Mouse (Mus musculus) midbrain, embryonic 16.5 days (tissue): ENCODE measurements around the gene Med23. TPM values are rescaled to one million over a fixed set of nuclear protein-coding genes. Genes with fewer than 3 reads are reported as not detected.

ENCODE experiments used
- ATAC-seq: fragments of 200-750 bp; cut with Nextera tagmentation; 2 replicates; pipeline ENCODE4 v1.8.0; 2017; ENCODE audit warnings: moderate TSS enrichment
- H3K27ac ChIP-seq: fragments of 300-500 bp; sonication (generic); 2 replicates; pipeline ENCODE4 v1.5.1; 2014; ENCODE audit warnings: mild to moderate bottlenecking, low read length, mixed read lengths
- H3K27me3 ChIP-seq: fragments of 300-500 bp; sonication (generic); 2 replicates; pipeline ENCODE4 v1.6.1; 2014; ENCODE audit warnings: low read depth, low read length, mixed read lengths; ENCODE audit not compliant: control insufficient read depth, insufficient read depth
- H3K36me3 ChIP-seq: fragments of 300-500 bp; sonication (generic); 2 replicates; pipeline ENCODE4 v1.6.1; 2014; ENCODE audit warnings: mild to moderate bottlenecking, low read length, moderate library complexity, mixed read lengths; ENCODE audit not compliant: control insufficient read depth, insufficient read depth
- H3K4me1 ChIP-seq: fragments of 300-500 bp; sonication (generic); 2 replicates; pipeline ENCODE4 v1.6.1; 2014; ENCODE audit warnings: mild to moderate bottlenecking, low read length, mixed read lengths; ENCODE audit not compliant: control insufficient read depth, insufficient read depth
- H3K4me2 ChIP-seq: fragments of 300-500 bp; sonication (generic); 2 replicates; pipeline ENCODE4 v1.6.1; 2014; ENCODE audit warnings: mild to moderate bottlenecking, low read length, mixed read lengths
- H3K4me3 ChIP-seq: fragments of 300-500 bp; sonication (generic); 2 replicates; pipeline ENCODE4 v1.5.1; 2014; ENCODE audit warnings: low read depth, mild to moderate bottlenecking, low read length, moderate library complexity, mixed read lengths
- H3K9ac ChIP-seq: fragments of 300-500 bp; sonication (generic); 2 replicates; pipeline ENCODE4 v1.6.1; 2014; ENCODE audit warnings: low read depth, low read length, mixed read lengths
- H3K9me3 ChIP-seq: fragments of 300-500 bp; sonication (generic); replicated peaks from 2 replicates; pipeline ENCODE4 v1.6.1; 2014; ENCODE audit warnings: mild to moderate bottlenecking, low read length, mixed read lengths; ENCODE audit not compliant: control insufficient read depth, poor library complexity, severe bottlenecking
- WGBS: fragments of 180-500 bp; shearing (Covaris S2); extraction: QIAGEN DNeasy Blood & Tissue Kit; methylation state at CpG from one replicate; pipeline ENCODE4 v1.1.7; 2014; 5-methylcytosine and 5-hydroxymethylcytosine counted together
- polyA plus RNA-seq: library from polyadenylated mRNA; unstranded; fragments of >200 nt; fragmentation: Nextera tagmentation; extraction: Ambion mirVana; gene quantifications from 2 replicates; pipeline ENCODE4 v1.2.1, GENCODE M21; 2015

The Med23 gene
- polyA plus RNA-seq, 1 experiment from 2014 or later: 28.7 TPM

- Histone ChIP-seq H3K4me3 (no peak overlapping the region), H3K36me3 (no peaks in the 10 kb centered on the region), H3K9ac (no peak overlapping the region), H3K9me3 (no peaks in the 10 kb centered on the region), H3K4me1 (no peaks in the 10 kb centered on the region), H3K4me2 (no peak overlapping the region), H3K27ac (no peak overlapping the region), H3K27me3 (no peaks in the 10 kb centered on the region)
- WGBS: 90% methylated on average over 8 of the region's 8 CpGs
- ATAC-seq: no peak
Measured at GRCm38 (mm10) chr10:24948278-24948677, 78.5 kb downstream of the Med23 start.

GRCm38 (mm10) chr10:24950223-24950622 lies 80.4 kb downstream of the Med23 start:
- no peaks in the 10 kb centered on the region for H3K36me3 ChIP-seq
- ATAC-seq: no peak
- no peak overlapping the region for H3K4me3 ChIP-seq
- no peak overlapping the region for H3K27ac ChIP-seq
- H3K27me3 ChIP-seq: no peaks in the 10 kb centered on the region
- no peaks in the 10 kb centered on the region for H3K9me3 ChIP-seq
- 83% methylated on average over 4 of the region's 4 CpGs for WGBS
- H3K4me2 ChIP-seq: no peak overlapping the region
- H3K4me1 ChIP-seq: no peaks in the 10 kb centered on the region
- no peak overlapping the region for H3K9ac ChIP-seq

GRCm38 (mm10) chr10:24951575-24951974 lies 81.8 kb downstream of the Med23 start:
- whole genome bisulfite sequencing: 92% methylated on average over 8 of the region's 8 CpGs
- Histone ChIP-seq H3K9ac (no peak overlapping the region), H3K4me1 (no peaks in the 10 kb centered on the region), H3K27ac (no peak overlapping the region), H3K9me3 (no peaks in the 10 kb centered on the region), H3K4me2 (no peak overlapping the region), H3K36me3 (no peaks in the 10 kb centered on the region), H3K4me3 (no peak overlapping the region), H3K27me3 (no peaks in the 10 kb centered on the region)
- no peak for ATAC-seq

GRCm38 (mm10) chr10:24952549-24952948 lies 82.8 kb downstream of the Med23 start:
- no peak overlapping the region for H3K4me2 ChIP-seq
- no peak overlapping the region for H3K27ac ChIP-seq
- ATAC-seq: no peak
- H3K27me3 ChIP-seq: no peaks in the 10 kb centered on the region
- no peaks in the 10 kb centered on the region for H3K4me1 ChIP-seq
- H3K4me3 ChIP-seq: no peak overlapping the region
- WGBS: 75% methylated on average over 7 of the region's 7 CpGs
- no peak overlapping the region for H3K9ac ChIP-seq
- H3K9me3 ChIP-seq: no peaks in the 10 kb centered on the region
- H3K36me3 ChIP-seq: no peaks in the 10 kb centered on the region

- no peak overlapping the region for H3K4me3 ChIP-seq
- WGBS: 89% methylated on average over 6 of the region's 6 CpGs
- H3K4me1 ChIP-seq: no peaks in the 10 kb centered on the region
- H3K9me3 ChIP-seq: no peaks in the 10 kb centered on the region
- no peak overlapping the region for H3K27ac ChIP-seq
- no peak overlapping the region for H3K4me2 ChIP-seq
- H3K27me3 ChIP-seq: no peaks in the 10 kb centered on the region
- H3K36me3 ChIP-seq: no peaks in the 10 kb centered on the region
- H3K9ac ChIP-seq: no peak overlapping the region
- no peak for ATAC-seq
Measured at GRCm38 (mm10) chr10:24953876-24954275, 84.1 kb downstream of the Med23 start.

- Histone ChIP-seq H3K9me3 (no peaks in the 10 kb centered on the region), H3K4me2 (0 out of 2 replicates have a peak overlapping the region, but pooled peaks have one; percentile 6), H3K27ac (no peak overlapping the region), H3K9ac (no peak overlapping the region), H3K36me3 (no peaks in the 10 kb centered on the region), H3K4me3 (no peak overlapping the region), H3K27me3 (no peaks in the 10 kb centered on the region), H3K4me1 (no peaks in the 10 kb centered on the region; the same call in 1 of the 2 replicates)
- ATAC-seq: no peak
- 77% methylated on average over 15 of the region's 15 CpGs for WGBS
Measured at GRCm38 (mm10) chr10:24958280-24959042, 88.7 kb downstream of the Med23 start.

GRCm38 (mm10) chr10:24959043-24959916 lies 89.5 kb downstream of the Med23 start:
- Histone ChIP-seq H3K4me3 (no peak overlapping the region), H3K27ac (no peak overlapping the region), H3K27me3 (no peaks in the 10 kb centered on the region), H3K9me3 (no peaks in the 10 kb centered on the region), H3K4me2 (0 out of 2 replicates have a peak overlapping the region, but pooled peaks have one; percentile 6), H3K4me1 (no peaks in the 10 kb centered on the region; the same call in 1 of the 2 replicates), H3K9ac (no peak overlapping the region), H3K36me3 (no peaks in the 10 kb centered on the region)
- no peak for ATAC-seq
- WGBS: 54% methylated on average over 15 of the region's 15 CpGs

GRCm38 (mm10) chr10:24961112-24961511 lies 91.3 kb downstream of the Med23 start:
- peaks cover 2% of the 10 kb centered on the region; the same call in 1 of the 2 replicates for H3K4me1 ChIP-seq
- H3K9me3 ChIP-seq: no peaks in the 10 kb centered on the region
- WGBS: 42% methylated on average over 2 of the region's 2 CpGs
- H3K27ac ChIP-seq: no peak overlapping the region
- H3K36me3 ChIP-seq: no peaks in the 10 kb centered on the region
- H3K4me2 ChIP-seq: no peak overlapping the region
- 0 out of 2 replicates have a peak, but pooled peaks have one; percentile 40 for ATAC-seq
- H3K4me3 ChIP-seq: no peak overlapping the region
- no peak overlapping the region for H3K9ac ChIP-seq
- no peaks in the 10 kb centered on the region for H3K27me3 ChIP-seq

- Histone ChIP-seq H3K9me3 (no peaks in the 10 kb centered on the region), H3K4me3 (no peak overlapping the region), H3K9ac (no peak overlapping the region), H3K36me3 (no peaks in the 10 kb centered on the region), H3K4me1 (peaks cover 2% of the 10 kb centered on the region; the same call in 1 of the 2 replicates), H3K4me2 (no peak overlapping the region), H3K27ac (no peak overlapping the region), H3K27me3 (no peaks in the 10 kb centered on the region)
- ATAC-seq: no peak
- WGBS: 32% methylated on average over 2 of the region's 2 CpGs
Measured at GRCm38 (mm10) chr10:24961889-24962288, 92.1 kb downstream of the Med23 start.
